Mouse (Mus musculus) embryo, embryonic 11.5 days (tissue): Measurements from ENCODE around the gene Qdpr.

Experiments
- DNase-seq: peaks from one replicate; pipeline ENCODE4 v3.0.0-alpha.2; 2012; ENCODE audit warnings: low read depth, low spot score

Qdpr gene

GRCm38 (mm10) chr5:45384034-45384812 lies 65.8 kb downstream of the Qdpr start:
- DNase-seq = no peak
